Mouse (Mus musculus) megakaryocyte, embryonic 14.5 days (primary cell): ENCODE results near the gene Glod5.

Experiments
- FLI1 ChIP-seq: IDR thresholded peaks from 2 replicates; pipeline ENCODE4 v1.6.1; 2012; ENCODE audit warnings: low read length, inconsistent platforms, mixed read lengths
- GATA1 ChIP-seq: IDR thresholded peaks from 3 replicates; pipeline ENCODE4 v1.6.1; 2012; ENCODE audit warnings: mixed read lengths, low read length, inconsistent platforms, borderline replicate concordance

DNA sequence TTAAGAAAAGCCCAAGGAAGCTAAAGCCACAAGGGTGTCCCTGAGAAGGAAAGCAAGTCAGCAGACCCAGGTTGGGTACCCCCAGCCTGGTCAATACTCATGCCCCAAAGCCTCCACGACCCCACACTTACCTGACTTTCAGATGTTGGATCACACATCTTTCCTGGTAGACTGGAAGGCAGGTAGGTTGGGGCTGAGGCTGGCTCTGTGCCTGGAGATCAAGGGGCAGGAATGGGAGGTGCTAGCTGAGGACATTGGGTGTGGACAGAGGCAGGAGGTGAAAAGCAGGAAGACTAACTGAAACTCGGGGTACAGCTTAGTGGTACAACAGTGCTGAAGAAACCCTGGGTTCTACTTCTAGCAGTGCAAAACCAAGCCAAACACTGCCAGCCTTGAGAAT, at the start of gene Glod5:
- no peak for TF ChIP-seq GATA1
- TF ChIP-seq FLI1, result no peak
